7 mouse cellular contexts compared by ENCODE assay signal in the genomic region with DNA sequence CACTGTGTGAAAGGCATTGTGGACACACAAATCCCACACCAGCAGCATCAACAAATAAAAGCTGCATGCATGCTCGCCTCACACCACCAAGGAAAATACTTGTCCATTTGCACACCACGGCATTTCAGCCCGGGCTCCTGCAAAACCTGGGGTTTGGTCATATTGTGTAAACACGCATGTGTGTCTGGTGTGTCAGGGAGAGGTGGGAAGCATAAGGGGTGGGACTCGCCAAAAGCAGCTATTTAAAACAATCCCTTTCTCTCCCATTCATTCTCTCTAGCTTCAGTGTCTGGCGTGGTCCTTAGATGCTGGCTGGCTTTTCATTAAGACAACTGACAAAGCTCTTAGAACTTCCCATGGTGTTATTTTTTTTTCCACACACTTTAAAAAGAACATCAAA. TPM values are rescaled to one million over a fixed set of nuclear protein-coding genes. Genes with fewer than 3 reads are reported as not detected.
A peak's percentile ranks its signal among the peaks of the same experiment; 100 is the strongest.
DNase-seq lines count a peak whose midpoint lies in the region; ATAC-seq and TF ChIP-seq lines count a peak whose summit lies in the region.

No protein-coding gene starts in this region.

- H3K27me3 ChIP-seq in lung, embryonic 15.5 days = no peaks in the 10 kb centered on the region
- H3K27me3 ChIP-seq in embryonic facial prominence, embryonic 12.5 days = no peaks in the 10 kb centered on the region
- no peaks in the 10 kb centered on the region for H3K27me3 ChIP-seq in intestine, embryonic 14.5 days (replicated peaks; ENCODE audit: control insufficient read depth, insufficient read depth, low read length)
- no peaks in the 10 kb centered on the region for H3K27me3 ChIP-seq in midbrain, postnatal 0 days (ENCODE audit: insufficient read depth, low read length)

- peaks cover 8% of the 10 kb centered on the region for H3K4me1 ChIP-seq in lung, embryonic 15.5 days
- H3K4me1 ChIP-seq in embryonic facial prominence, embryonic 12.5 days = peaks cover 13% of the 10 kb centered on the region; the same call in 1 of the 2 replicates
- H3K4me1 ChIP-seq in intestine, embryonic 14.5 days (replicated peaks; ENCODE audit: control insufficient read depth, insufficient read depth, low read length) = peaks cover 10% of the 10 kb centered on the region
- peaks cover 6% of the 10 kb centered on the region; the same call in 1 of the 2 replicates for H3K4me1 ChIP-seq in midbrain, postnatal 0 days (ENCODE audit: insufficient read depth, low read length)

- peak overlapping the region; percentile 92 for H3K4me2 ChIP-seq in lung, embryonic 15.5 days
- H3K4me2 ChIP-seq in embryonic facial prominence, embryonic 12.5 days (replicated peaks) = peak overlapping the region; percentile 61
- H3K4me2 ChIP-seq in intestine, embryonic 14.5 days (ENCODE audit: low read length) = peak overlapping the region; percentile 92
- peak overlapping the region; percentile 71 for H3K4me2 ChIP-seq in midbrain, postnatal 0 days (ENCODE audit: low read depth, low read length, poor library complexity, severe bottlenecking)

- H3K4me3 ChIP-seq in lung, embryonic 15.5 days = peak overlapping the region; percentile 75
- H3K4me3 ChIP-seq in embryonic facial prominence, embryonic 12.5 days = peak overlapping the region; percentile 79
- H3K4me3 ChIP-seq in intestine, embryonic 14.5 days (ENCODE audit: low read depth, low read length) = peak overlapping the region; percentile 84
- H3K4me3 ChIP-seq in midbrain, postnatal 0 days (ENCODE audit: low read depth, low read length) = peak overlapping the region; percentile 90

- DNase-seq in lung, postnatal 10 days = no peak
- DNase-seq in intestine, embryonic 14.5 days (ENCODE audit: low spot score) = no peak
- DNase-seq in midbrain, postnatal 0 days (ENCODE audit: low spot score) = peak; percentile 46
- no peak for DNase-seq in Muller cell, postnatal 12 days (ENCODE audit: inconsistent ontology term)
- DNase-seq in layer of hippocampus, adult 9-10 months (ENCODE audit: low spot score) = no peak

- TF ChIP-seq CTCF in midbrain, postnatal 0 days (IDR thresholded peaks at IDR 0.05) = no peak

- ATAC-seq in lung, embryonic 15.5 days (ENCODE audit: borderline replicate concordance, extremely low read depth, low FRiP score, low TSS enrichment) = no peak
- ATAC-seq in embryonic facial prominence, embryonic 12.5 days (ENCODE audit: insufficient number of reproducible peaks, insufficient read depth, low FRiP score, low TSS enrichment) = no peak
- no peak for ATAC-seq in intestine, embryonic 14.5 days (replicated peaks; ENCODE audit: low FRiP score, low TSS enrichment, low read depth)
- ATAC-seq in midbrain, postnatal 0 days (ENCODE audit: low FRiP score) = peak; percentile 14; the same call in 1 of the 2 replicates

- H3K9me3 ChIP-seq in lung, embryonic 15.5 days = no peaks in the 10 kb centered on the region
- no peaks in the 10 kb centered on the region for H3K9me3 ChIP-seq in embryonic facial prominence, embryonic 12.5 days
- no peaks in the 10 kb centered on the region for H3K9me3 ChIP-seq in intestine, embryonic 14.5 days (ENCODE audit: control insufficient read depth, low read length)
- no peaks in the 10 kb centered on the region for H3K9me3 ChIP-seq in midbrain, postnatal 0 days (ENCODE audit: low read length)

- 25% methylated on average over 6 of the region's 6 CpGs for WGBS in lung, embryonic 15.5 days
- 18% methylated on average over 6 of the region's 6 CpGs for whole genome bisulfite sequencing in embryonic facial prominence, embryonic 12.5 days
- WGBS in intestine, embryonic 14.5 days = 22% methylated on average over 6 of the region's 6 CpGs
- 5% methylated on average over 6 of the region's 6 CpGs for WGBS in midbrain, postnatal 0 days

- no peak overlapping the region for H3K9ac ChIP-seq in lung, embryonic 15.5 days
- H3K9ac ChIP-seq in embryonic facial prominence, embryonic 12.5 days = peak overlapping the region; percentile 86; the same call in 1 of the 2 replicates
- peak overlapping the region; percentile 80 for H3K9ac ChIP-seq in intestine, embryonic 14.5 days (ENCODE audit: low read length)
- H3K9ac ChIP-seq in midbrain, postnatal 0 days (replicated peaks; ENCODE audit: low read length, poor library complexity, severe bottlenecking) = peak overlapping the region; percentile 95

- no peaks in the 10 kb centered on the region for H3K36me3 ChIP-seq in lung, embryonic 15.5 days
- no peaks in the 10 kb centered on the region for H3K36me3 ChIP-seq in embryonic facial prominence, embryonic 12.5 days
- H3K36me3 ChIP-seq in intestine, embryonic 14.5 days (ENCODE audit: control insufficient read depth, insufficient read depth, low read length) = no peaks in the 10 kb centered on the region
- H3K36me3 ChIP-seq in midbrain, postnatal 0 days (ENCODE audit: insufficient read depth, low read length) = no peaks in the 10 kb centered on the region

- no peak overlapping the region for H3K27ac ChIP-seq in lung, embryonic 15.5 days
- H3K27ac ChIP-seq in embryonic facial prominence, embryonic 12.5 days = no peak overlapping the region
- H3K27ac ChIP-seq in intestine, embryonic 14.5 days (ENCODE audit: low read depth) = no peak overlapping the region
- H3K27ac ChIP-seq in midbrain, postnatal 0 days (ENCODE audit: low read depth, low read length) = peak overlapping the region; percentile 99

RNA-seq across cellular contexts. Expression of a gene that starts 1.4 kb away (rescaled TPM):
- polyA plus RNA-seq in lung, embryonic 15.5 days (2015; fragmentation: Nextera tagmentation; extraction: Ambion mirVana) = 21.4 and 24.6 TPM in 2 replicates
- polyA plus RNA-seq in embryonic facial prominence, embryonic 12.5 days (2016; fragmentation: Nextera tagmentation; extraction: Ambion mirVana) = 47.0 and 49.0 TPM in 2 replicates
- polyA plus RNA-seq in intestine, embryonic 14.5 days (2014; fragmentation: Nextera tagmentation; extraction: Ambion mirVana) = 23.8 and 24.9 TPM in 2 replicates
- 182 and 231 TPM in 2 replicates for total RNA-seq in midbrain, postnatal 0 days (2014; rRNA removed)
- 121 and 132 TPM in 2 replicates for polyA plus RNA-seq in midbrain, postnatal 0 days (2015; fragmentation: Nextera tagmentation; extraction: Ambion mirVana)
